Mouse (Mus musculus) erythroblast, embryonic 14.5 days (primary cell): ENCODE results near the gene Wdr66.

Source experiments
- GATA1 ChIP-seq: IDR thresholded peaks from 2 replicates; pipeline ENCODE4 v1.6.1; 2012; ENCODE audit warnings: low read length, inconsistent platforms, mixed read lengths
- TAL1 ChIP-seq: IDR thresholded peaks from 3 replicates; pipeline ENCODE4 v1.6.1; 2012; ENCODE audit warnings: low read length, inconsistent platforms, mixed read lengths

GRCm38 (mm10) chr5:123375262-123375661 is 123.4 kb downstream of the Wdr66 start:
- TF ChIP-seq GATA1 (no peak), TAL1 (no peak)
